Mouse (Mus musculus) testis, adult 2 months (tissue): ENCODE results near the gene Elfn1.

Experiments used
- CTCF ChIP-seq: fragments of 200-500 bp; IDR thresholded peaks from 2 replicates; pipeline ENCODE4 v1.5.1; 2012; ENCODE audit warnings: low read depth, mild to moderate bottlenecking, inconsistent platforms, low read length, moderate library complexity; ENCODE audit not compliant: control insufficient read depth, insufficient read depth, insufficient replicate concordance
- POLR2A ChIP-seq: fragments of 200-500 bp; IDR thresholded peaks from 2 replicates; pipeline ENCODE4 v1.6.1; 2012; ENCODE audit warnings: low read depth, mild to moderate bottlenecking, inconsistent platforms, low read length, moderate library complexity; ENCODE audit not compliant: control insufficient read depth

GRCm38 (mm10) chr5:139976584-139976983 is 68.8 kb downstream of the Elfn1 start:
- no peak for TF ChIP-seq POLR2A
- TF ChIP-seq CTCF, result no peak
